Mouse (Mus musculus): ENCODE results near the gene Wscd2. TPM values are rescaled to one million over a fixed set of nuclear protein-coding genes. Genes with fewer than 3 reads are reported as not detected.

The Wscd2 gene
- polyA plus RNA-seq, 1 experiment = 28.9 TPM

DNA sequence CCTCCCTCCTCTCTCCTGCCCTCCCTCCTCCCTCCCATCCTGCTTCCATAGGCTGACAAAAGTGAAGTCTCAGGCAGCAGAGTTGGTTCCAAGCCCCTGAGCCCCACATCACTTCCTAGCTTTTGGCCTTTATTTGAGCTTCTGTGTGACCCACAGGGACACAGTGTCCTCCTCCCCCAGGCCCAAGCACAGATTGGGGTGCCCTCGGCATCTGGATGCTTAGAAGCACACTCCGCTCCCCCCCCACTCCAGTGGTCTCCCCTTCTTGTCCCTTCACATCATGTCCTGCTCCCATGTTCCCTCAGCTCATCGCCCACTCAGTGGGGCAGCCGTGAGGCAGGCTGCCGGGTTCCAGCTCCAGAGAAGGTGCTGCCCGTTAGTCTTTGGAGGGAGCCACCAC is 121.0 kb downstream of the Wscd2 start:
- no peak for TF ChIP-seq POLR2A (IDR thresholded peaks at IDR 0.05; ENCODE audit: extremely low read depth, insufficient read depth, low read length)
- TF ChIP-seq CTCF (IDR thresholded peaks at IDR 0.05; ENCODE audit: extremely low read depth, insufficient read depth, low read length) = no peak
- H3K27ac ChIP-seq (ENCODE audit: insufficient read depth, low read length) = no peak overlapping the region
- H3K4me1 ChIP-seq (ENCODE audit: control insufficient read depth, insufficient read depth, low read length) = no peaks in the 10 kb centered on the region
- H3K4me3 ChIP-seq (ENCODE audit: insufficient read depth, low read length) = no peak overlapping the region

DNA sequence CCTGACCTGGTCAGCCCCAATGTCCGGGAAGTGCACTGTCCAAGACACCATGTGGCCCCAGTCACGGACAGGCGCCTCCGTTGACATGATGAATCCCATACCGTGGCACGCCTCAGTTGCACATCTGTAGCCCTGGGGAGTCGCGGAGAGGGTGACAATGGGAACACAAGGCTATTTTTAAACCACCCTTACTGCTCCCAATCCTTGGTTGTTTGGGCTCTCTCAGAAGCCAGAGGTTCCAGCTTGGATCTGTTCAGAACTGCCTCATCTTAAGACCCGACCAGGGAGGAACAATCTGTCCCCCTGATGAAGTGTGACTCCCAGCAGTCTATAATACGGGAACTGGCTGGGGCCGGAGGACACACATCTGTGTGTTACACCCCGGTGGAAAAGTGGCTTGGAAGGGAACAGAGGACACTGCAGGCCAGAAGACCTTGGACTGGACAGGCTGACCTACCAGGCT is 121.7 kb downstream of the Wscd2 start:
- Histone ChIP-seq H3K27ac (ENCODE audit: insufficient read depth, low read length) (no peak overlapping the region), H3K4me3 (ENCODE audit: insufficient read depth, low read length) (no peak overlapping the region), H3K4me1 (ENCODE audit: control insufficient read depth, insufficient read depth, low read length) (no peaks in the 10 kb centered on the region)
- TF ChIP-seq POLR2A (IDR thresholded peaks at IDR 0.05; ENCODE audit: extremely low read depth, insufficient read depth, low read length) = no peak

DNA sequence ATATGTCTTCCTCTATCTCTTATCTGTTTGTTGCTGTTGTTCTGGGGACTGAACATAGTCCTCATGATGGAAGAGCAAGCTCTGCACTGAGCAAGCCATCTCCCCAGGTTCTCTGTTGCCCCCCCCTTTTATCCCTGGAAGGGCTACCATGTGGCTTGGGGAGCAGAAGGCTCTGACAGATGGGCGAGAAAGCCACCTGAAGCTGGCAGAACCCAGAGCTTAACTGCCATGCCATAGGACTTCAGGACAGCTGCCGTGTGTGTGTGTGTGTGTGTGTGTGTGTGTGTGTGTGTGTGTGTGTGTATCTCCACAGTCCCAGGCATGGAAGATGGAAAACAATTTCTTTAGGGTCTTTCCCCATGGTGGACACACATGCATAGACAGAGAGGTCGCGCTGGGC is 128.6 kb downstream of the Wscd2 start:
- Histone ChIP-seq H3K27ac (ENCODE audit: insufficient read depth, low read length) (no peak overlapping the region), H3K4me1 (ENCODE audit: control insufficient read depth, insufficient read depth, low read length) (no peaks in the 10 kb centered on the region), H3K4me3 (ENCODE audit: insufficient read depth, low read length) (no peak overlapping the region)
- TF ChIP-seq CTCF (IDR thresholded peaks at IDR 0.05; ENCODE audit: extremely low read depth, insufficient read depth, low read length) (no peak), POLR2A (IDR thresholded peaks at IDR 0.05; ENCODE audit: extremely low read depth, insufficient read depth, low read length) (no peak)

DNA sequence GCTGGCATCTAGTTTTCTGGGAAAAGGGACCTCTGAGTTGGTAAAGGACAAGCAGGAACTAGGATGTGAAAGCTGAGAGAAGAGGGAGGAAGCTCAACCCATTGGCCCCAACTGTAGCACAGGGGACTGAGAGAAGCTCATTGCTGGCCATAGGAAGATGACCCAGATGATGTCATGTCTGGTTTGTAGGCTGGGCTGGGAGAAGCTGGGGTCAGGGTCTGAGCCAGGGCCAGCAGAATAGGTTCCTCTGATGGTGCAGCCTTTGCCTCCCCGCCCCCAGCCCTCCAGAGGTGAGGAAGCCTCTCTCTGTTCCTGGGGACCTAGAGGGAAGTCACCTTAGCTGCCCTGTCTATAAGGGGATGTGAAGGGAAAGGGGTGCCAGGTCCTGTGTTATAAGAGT is 129.0 kb downstream of the Wscd2 start:
- H3K4me1 ChIP-seq (ENCODE audit: control insufficient read depth, insufficient read depth, low read length) = no peaks in the 10 kb centered on the region
- no peak overlapping the region for H3K27ac ChIP-seq (ENCODE audit: insufficient read depth, low read length)
- TF ChIP-seq POLR2A (IDR thresholded peaks at IDR 0.05; ENCODE audit: extremely low read depth, insufficient read depth, low read length) = no peak
- no peak for TF ChIP-seq CTCF (IDR thresholded peaks at IDR 0.05; ENCODE audit: extremely low read depth, insufficient read depth, low read length)
- no peak overlapping the region for H3K4me3 ChIP-seq (ENCODE audit: insufficient read depth, low read length)

DNA sequence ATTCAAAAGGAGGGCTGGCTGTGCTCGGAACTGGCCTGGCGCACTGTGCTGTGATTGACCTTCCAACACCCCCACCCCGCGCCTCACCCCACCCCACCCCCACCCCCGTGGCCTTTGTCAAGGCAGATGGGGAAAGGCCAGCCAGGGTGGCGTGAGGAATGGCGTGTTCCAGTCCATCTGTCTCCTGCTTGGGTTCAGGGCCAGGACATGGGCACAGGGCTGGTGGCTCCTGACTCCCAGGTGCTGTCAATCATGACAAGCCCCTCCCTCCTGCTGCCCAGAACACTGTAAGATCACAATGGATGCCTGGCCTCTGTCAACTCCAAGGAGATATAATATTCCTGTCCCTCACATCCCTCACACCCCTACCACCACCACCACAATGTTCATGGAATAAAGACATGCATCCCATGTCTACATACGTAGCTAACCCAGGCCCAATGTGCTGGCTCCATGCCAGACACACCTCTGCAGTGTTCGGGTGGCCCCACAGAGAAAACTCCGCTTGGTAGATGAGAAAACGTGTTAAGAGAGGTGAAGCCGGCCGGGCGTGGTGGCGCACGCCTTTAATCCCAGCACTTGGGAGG is 130.1 kb downstream of the Wscd2 start:
- Histone ChIP-seq H3K4me1 (ENCODE audit: control insufficient read depth, insufficient read depth, low read length) (no peaks in the 10 kb centered on the region), H3K4me3 (ENCODE audit: insufficient read depth, low read length) (no peak overlapping the region), H3K27ac (ENCODE audit: insufficient read depth, low read length) (no peak overlapping the region)
- TF ChIP-seq POLR2A (IDR thresholded peaks at IDR 0.05; ENCODE audit: extremely low read depth, insufficient read depth, low read length) (no peak), CTCF (IDR thresholded peaks at IDR 0.05; ENCODE audit: extremely low read depth, insufficient read depth, low read length) (no peak)

DNA sequence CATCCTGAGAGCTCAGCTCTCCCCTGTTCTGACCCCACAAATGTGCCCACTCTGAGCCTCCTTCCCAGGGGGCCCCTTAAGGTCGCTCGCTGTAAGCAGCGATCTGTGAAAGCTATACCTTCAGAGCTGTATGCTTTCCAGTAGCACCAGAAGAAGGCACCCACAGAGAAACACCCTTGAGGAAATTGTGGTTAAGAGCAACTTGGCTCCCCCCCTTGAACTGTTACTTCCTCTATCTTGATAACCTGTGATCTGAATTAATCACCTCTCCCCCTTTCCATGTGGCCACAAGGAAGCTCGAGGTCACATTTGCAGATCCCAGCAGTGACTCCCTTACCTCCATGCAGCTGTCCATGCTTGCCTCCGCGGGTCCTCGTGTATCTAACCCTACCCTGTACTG is 130.9 kb downstream of the Wscd2 start:
- Histone ChIP-seq H3K27ac (ENCODE audit: insufficient read depth, low read length) (no peak overlapping the region), H3K4me1 (ENCODE audit: control insufficient read depth, insufficient read depth, low read length) (no peaks in the 10 kb centered on the region), H3K4me3 (ENCODE audit: insufficient read depth, low read length) (no peak overlapping the region)
- TF ChIP-seq POLR2A (IDR thresholded peaks at IDR 0.05; ENCODE audit: extremely low read depth, insufficient read depth, low read length) (no peak), CTCF (IDR thresholded peaks at IDR 0.05; ENCODE audit: extremely low read depth, insufficient read depth, low read length) (no peak)

DNA sequence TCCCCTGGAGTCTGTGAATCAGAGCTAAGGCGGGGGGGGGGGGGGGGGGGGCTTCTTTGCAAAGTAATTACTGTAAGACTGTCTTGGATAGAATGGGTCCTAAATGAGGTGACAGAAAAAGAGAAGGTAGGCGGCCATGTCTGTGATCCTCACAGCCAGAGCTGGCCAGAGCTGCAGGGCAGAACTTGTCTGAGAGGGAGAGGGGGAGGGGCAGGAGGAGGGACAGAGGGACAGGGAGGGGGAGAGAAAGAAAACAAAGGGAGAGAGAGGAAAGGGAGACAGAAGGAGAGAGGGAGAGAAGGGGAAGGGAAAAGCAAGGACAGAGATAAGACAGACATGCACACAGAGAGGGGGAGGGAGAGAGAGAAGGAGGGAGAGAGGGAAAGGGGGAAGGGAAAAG is 132.9 kb downstream of the Wscd2 start:
- Histone ChIP-seq H3K27ac (ENCODE audit: insufficient read depth, low read length) (no peak overlapping the region), H3K4me3 (ENCODE audit: insufficient read depth, low read length) (no peak overlapping the region), H3K4me1 (ENCODE audit: control insufficient read depth, insufficient read depth, low read length) (no peaks in the 10 kb centered on the region)
- TF ChIP-seq CTCF (IDR thresholded peaks at IDR 0.05; ENCODE audit: extremely low read depth, insufficient read depth, low read length) = no peak
- no peak for TF ChIP-seq POLR2A (IDR thresholded peaks at IDR 0.05; ENCODE audit: extremely low read depth, insufficient read depth, low read length)

DNA sequence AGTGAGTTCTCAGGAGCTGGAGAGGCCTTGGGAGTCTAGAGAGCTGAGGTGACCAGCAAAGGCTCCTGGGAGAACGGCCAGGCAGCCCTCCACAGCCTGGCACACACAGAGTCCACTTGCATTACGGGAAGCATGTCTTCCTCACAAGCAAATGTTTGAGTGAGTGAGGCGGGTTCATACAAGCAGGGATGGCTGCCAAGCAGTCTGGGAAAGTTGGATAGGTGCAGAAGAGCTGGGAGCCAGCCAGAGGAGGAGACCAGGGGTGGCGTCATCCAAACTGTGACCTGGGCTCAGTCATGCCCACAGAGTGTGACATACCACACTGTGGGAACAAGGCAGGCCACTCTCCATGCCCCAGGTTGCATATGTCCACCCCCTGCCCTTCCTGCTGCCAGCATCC is 134.9 kb downstream of the Wscd2 start:
- TF ChIP-seq POLR2A (IDR thresholded peaks at IDR 0.05; ENCODE audit: extremely low read depth, insufficient read depth, low read length) (no peak), CTCF (IDR thresholded peaks at IDR 0.05; ENCODE audit: extremely low read depth, insufficient read depth, low read length) (no peak)
- Histone ChIP-seq H3K4me1 (ENCODE audit: control insufficient read depth, insufficient read depth, low read length) (no peaks in the 10 kb centered on the region), H3K4me3 (ENCODE audit: insufficient read depth, low read length) (no peak overlapping the region), H3K27ac (ENCODE audit: insufficient read depth, low read length) (no peak overlapping the region)

DNA sequence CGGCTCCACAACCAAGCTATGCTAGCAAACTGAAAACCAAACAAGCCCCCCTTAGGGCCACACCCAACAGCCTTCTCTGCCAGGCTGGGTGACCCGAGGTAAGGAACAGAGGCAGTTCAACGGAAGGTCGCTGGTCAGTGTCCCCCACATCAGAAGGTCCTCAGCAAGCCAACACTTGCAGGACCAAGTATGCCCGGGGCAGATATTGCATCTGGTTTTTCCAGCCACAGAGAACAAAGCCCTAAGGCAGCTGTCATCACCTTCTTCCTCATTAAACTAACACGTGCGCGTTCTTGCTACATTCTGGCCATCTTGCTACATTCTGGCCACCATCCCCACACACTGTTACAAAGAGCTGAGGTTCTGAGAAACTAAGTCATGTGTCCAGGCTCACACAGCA is 136.2 kb downstream of the Wscd2 start:
- H3K4me3 ChIP-seq (ENCODE audit: insufficient read depth, low read length) = no peak overlapping the region
- H3K27ac ChIP-seq (ENCODE audit: insufficient read depth, low read length) = no peak overlapping the region
- TF ChIP-seq POLR2A (IDR thresholded peaks at IDR 0.05; ENCODE audit: extremely low read depth, insufficient read depth, low read length) (no peak), CTCF (IDR thresholded peaks at IDR 0.05; ENCODE audit: extremely low read depth, insufficient read depth, low read length) (no peak)
- no peaks in the 10 kb centered on the region for H3K4me1 ChIP-seq (ENCODE audit: control insufficient read depth, insufficient read depth, low read length)

DNA sequence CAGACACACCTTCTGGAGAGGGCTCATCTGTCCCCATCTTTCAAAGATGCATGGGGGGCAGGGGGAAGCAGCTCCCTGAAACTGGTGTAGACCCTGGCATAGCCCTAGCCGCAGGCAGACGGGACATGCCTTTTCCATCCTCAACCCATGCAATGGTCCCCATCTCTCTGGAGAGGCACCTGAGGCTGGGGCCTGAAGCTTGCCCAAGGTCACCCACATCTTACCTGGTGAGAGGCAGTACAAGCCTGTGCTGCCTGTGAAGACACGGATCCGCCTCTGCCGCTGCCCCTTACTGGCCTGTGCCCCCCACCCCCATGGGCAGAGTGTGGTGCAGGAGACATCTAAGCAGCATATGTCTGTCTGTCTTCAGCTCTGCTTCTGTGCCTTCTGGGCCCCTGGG is 136.9 kb downstream of the Wscd2 start:
- TF ChIP-seq CTCF (IDR thresholded peaks at IDR 0.05; ENCODE audit: extremely low read depth, insufficient read depth, low read length) = no peak
- TF ChIP-seq POLR2A (IDR thresholded peaks at IDR 0.05; ENCODE audit: extremely low read depth, insufficient read depth, low read length) = no peak
- no peak overlapping the region for H3K27ac ChIP-seq (ENCODE audit: insufficient read depth, low read length)
- H3K4me3 ChIP-seq (ENCODE audit: insufficient read depth, low read length) = no peak overlapping the region
- no peaks in the 10 kb centered on the region for H3K4me1 ChIP-seq (ENCODE audit: control insufficient read depth, insufficient read depth, low read length)
